Mouse (Mus musculus): ENCODE data around the gene Sympk. TPM values are rescaled to one million over a fixed set of nuclear protein-coding genes. Genes with fewer than 3 reads are reported as not detected.

Gene Sympk
- polyA plus RNA-seq, 1 experiment from 2014 or later: 10.4 TPM

DNA sequence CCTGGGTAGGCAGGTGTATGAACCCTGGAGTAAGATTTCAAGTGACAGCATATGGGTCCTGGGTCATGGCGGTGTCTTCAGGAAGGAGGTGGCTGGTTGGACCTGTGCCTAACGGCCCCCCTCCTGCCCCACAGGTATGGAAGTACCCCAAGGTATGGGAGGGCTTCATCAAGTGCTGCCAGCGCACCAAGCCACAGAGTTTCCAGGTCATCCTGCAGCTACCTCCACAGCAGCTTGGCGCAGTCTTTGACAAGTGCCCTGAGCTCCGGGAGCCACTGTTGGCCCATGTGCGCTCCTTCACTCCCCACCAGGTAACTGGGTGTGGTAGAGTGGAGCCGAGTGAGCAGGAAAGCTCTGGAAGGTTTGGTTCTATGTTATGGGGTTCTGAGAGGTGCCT lies 29.0 kb downstream of the Sympk start:
- Histone ChIP-seq H3K4me3 (ENCODE audit: low read depth, low read length) (no peak overlapping the region), H3K36me3 (ENCODE audit: insufficient read depth, low read length) (0 out of 2 replicates have a peak, but pooled peaks cover 10% of the 10 kb centered on the region), H3K9ac (replicated peaks; ENCODE audit: low read depth) (no peak overlapping the region), H3K27ac (ENCODE audit: low read length) (no peak overlapping the region), H3K27me3 (replicated peaks; ENCODE audit: insufficient read depth, low read length) (no peaks in the 10 kb centered on the region), H3K4me1 (ENCODE audit: insufficient read depth, low read depth, low read length) (no peaks in the 10 kb centered on the region), H3K4me2 (replicated peaks; ENCODE audit: low read depth, low read length) (no peak overlapping the region), H3K9me3 (ENCODE audit: low read length) (no peaks in the 10 kb centered on the region)
- ATAC-seq (no peak), DNase-seq (ENCODE audit: low spot score) (no peak)
- TF ChIP-seq CTCF (IDR thresholded peaks at IDR 0.05): no peak
- no peak for TF ChIP-seq EP300 (IDR thresholded peaks at IDR 0.05)
- WGBS: 93% methylated on average over 7 of the region's 7 CpGs

DNA sequence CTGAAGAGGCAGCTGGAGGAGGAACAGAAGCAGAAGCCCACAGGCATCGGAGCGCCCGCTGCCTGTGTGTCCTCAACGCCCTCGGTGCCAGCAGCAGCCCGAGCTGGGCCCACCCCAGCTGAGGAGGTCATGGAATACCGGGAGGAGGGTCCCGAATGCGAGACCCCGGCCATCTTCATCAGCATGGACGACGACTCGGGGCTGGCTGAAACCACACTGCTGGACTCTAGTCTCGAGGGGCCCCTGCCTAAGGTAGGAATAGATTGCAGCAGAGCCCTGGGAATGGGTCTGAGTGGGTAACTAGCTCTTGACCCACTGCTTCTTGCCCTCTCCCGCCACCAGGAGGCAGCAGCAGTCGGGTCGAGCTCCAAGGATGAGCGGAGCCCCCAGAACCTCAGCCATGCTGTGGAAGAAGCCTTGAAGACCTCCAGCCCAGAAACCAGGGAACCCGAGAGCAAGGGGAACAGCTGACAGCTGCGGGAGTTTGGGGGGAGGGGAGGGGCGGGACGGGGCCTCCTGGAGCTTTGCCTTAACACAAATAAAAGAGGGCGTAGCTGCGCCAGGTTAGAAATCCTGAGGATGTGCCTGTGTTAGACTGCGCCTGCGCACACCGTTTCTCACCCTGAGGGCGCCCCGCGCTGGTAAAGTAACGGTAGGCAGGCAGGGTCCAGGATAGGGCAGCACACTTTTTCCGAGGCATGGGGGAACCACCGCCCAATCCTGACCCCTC lies 30.0 kb downstream of the Sympk start, which contains the start of gene Rsph6a:
Gene Rsph6a (plus strand): TSS at position 644 of the 730 bp plus-strand sequence.
- no peaks in the 10 kb centered on the region for H3K27me3 ChIP-seq (replicated peaks; ENCODE audit: insufficient read depth, low read length)
- no peak within 1 kb of the TSS for H3K4me3 ChIP-seq (ENCODE audit: low read depth, low read length)
- no peak within 1 kb of the TSS for H3K27ac ChIP-seq (ENCODE audit: low read length)
- H3K9ac ChIP-seq (replicated peaks; ENCODE audit: low read depth): no peak within 1 kb of the TSS
- ATAC-seq (peak; percentile 36), DNase-seq (ENCODE audit: low spot score) (peak; percentile 38)
- no peak within 1 kb of the TSS for H3K4me2 ChIP-seq (replicated peaks; ENCODE audit: low read depth, low read length)
- WGBS: 35% methylated on average over 33 of the region's 33 CpGs
- no peaks in the 10 kb centered on the region for H3K9me3 ChIP-seq (ENCODE audit: low read length)
- H3K36me3 ChIP-seq (ENCODE audit: insufficient read depth, low read length): 0 out of 2 replicates have a peak, but pooled peaks cover 10% of the 10 kb centered on the region
- H3K4me1 ChIP-seq (ENCODE audit: insufficient read depth, low read depth, low read length): no peaks in the 10 kb centered on the region
- TF ChIP-seq EP300 (IDR thresholded peaks at IDR 0.05) (no peak), CTCF (IDR thresholded peaks at IDR 0.05) (peak; percentile 71)

DNA sequence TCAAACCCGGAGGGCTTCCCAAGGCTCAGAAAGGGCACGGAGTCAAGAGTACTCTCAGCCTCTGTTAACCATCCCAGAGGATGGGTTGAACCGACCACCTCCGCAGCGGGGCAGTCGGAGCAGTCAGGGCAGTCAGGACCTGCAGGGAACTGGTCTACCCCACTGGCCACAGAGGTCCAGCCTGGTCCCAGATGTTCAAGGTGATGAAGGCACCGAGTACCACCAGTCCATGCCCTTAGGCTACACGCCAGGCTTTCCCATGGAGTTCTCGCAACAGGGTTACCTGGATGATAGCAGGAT lies 30.6 kb downstream of the Sympk start:
- Histone ChIP-seq H3K9me3 (ENCODE audit: low read length) (no peaks in the 10 kb centered on the region), H3K36me3 (ENCODE audit: insufficient read depth, low read length) (0 out of 2 replicates have a peak, but pooled peaks cover 10% of the 10 kb centered on the region), H3K4me3 (ENCODE audit: low read depth, low read length) (no peak overlapping the region), H3K4me2 (replicated peaks; ENCODE audit: low read depth, low read length) (no peak overlapping the region), H3K27me3 (replicated peaks; ENCODE audit: insufficient read depth, low read length) (no peaks in the 10 kb centered on the region), H3K9ac (replicated peaks; ENCODE audit: low read depth) (no peak overlapping the region), H3K4me1 (ENCODE audit: insufficient read depth, low read depth, low read length) (no peaks in the 10 kb centered on the region), H3K27ac (ENCODE audit: low read length) (no peak overlapping the region)
- no peak for DNase-seq (ENCODE audit: low spot score)
- ATAC-seq: no peak
- 73% methylated on average over 9 of the region's 9 CpGs for WGBS
- TF ChIP-seq CTCF (IDR thresholded peaks at IDR 0.05): no peak
- TF ChIP-seq EP300 (IDR thresholded peaks at IDR 0.05): no peak

GRCm38 (mm10) chr7:19055108-19055507 lies 30.9 kb downstream of the Sympk start:
- Histone ChIP-seq H3K4me2 (replicated peaks; ENCODE audit: low read depth, low read length) (no peak overlapping the region), H3K27ac (ENCODE audit: low read length) (no peak overlapping the region), H3K9ac (replicated peaks; ENCODE audit: low read depth) (no peak overlapping the region), H3K4me1 (ENCODE audit: insufficient read depth, low read depth, low read length) (no peaks in the 10 kb centered on the region), H3K36me3 (ENCODE audit: insufficient read depth, low read length) (0 out of 2 replicates have a peak, but pooled peaks cover 10% of the 10 kb centered on the region), H3K9me3 (ENCODE audit: low read length) (no peaks in the 10 kb centered on the region), H3K27me3 (replicated peaks; ENCODE audit: insufficient read depth, low read length) (no peaks in the 10 kb centered on the region), H3K4me3 (ENCODE audit: low read depth, low read length) (no peak overlapping the region)
- no peak for TF ChIP-seq CTCF (IDR thresholded peaks at IDR 0.05)
- no peak for TF ChIP-seq EP300 (IDR thresholded peaks at IDR 0.05)
- 85% methylated on average over 8 of the region's 8 CpGs for WGBS
- DNase-seq (ENCODE audit: low spot score): no peak
- no peak for ATAC-seq

DNA sequence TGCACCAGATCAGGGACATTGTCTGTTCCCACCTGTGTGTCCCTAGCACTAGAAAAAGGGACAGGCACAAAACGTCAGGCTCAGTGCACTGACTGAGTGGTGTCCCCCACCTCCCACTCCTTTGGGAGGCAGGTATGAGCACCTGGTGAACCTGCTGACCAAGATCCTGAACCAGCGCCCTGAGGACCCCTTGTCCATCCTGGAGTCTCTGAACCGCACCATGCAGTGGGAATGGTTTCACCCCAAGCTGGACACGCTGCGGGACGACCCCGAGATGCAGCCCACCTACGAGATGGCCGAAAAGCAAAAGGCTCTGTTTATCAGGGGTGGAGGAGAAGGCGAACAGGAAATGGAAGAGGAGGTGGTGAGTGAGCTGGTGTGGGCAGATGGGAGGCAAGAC lies 33.2 kb downstream of the Sympk start:
- 71% methylated on average over 10 of the region's 10 CpGs for WGBS

GRCm38 (mm10) chr7:19065896-19066295 lies 41.7 kb downstream of the Sympk start:
- H3K9me3 ChIP-seq (ENCODE audit: low read length): no peaks in the 10 kb centered on the region
- DNase-seq (ENCODE audit: low spot score) (no peak), ATAC-seq (no peak)
- no peaks in the 10 kb centered on the region for H3K36me3 ChIP-seq (ENCODE audit: insufficient read depth, low read length)
- no peaks in the 10 kb centered on the region for H3K4me1 ChIP-seq (ENCODE audit: insufficient read depth, low read depth, low read length)
- no peak overlapping the region for H3K27ac ChIP-seq (ENCODE audit: low read length)
- H3K9ac ChIP-seq (replicated peaks; ENCODE audit: low read depth): no peak overlapping the region
- WGBS: 52% methylated on average over 13 of the region's 13 CpGs
- peaks cover 10% of the 10 kb centered on the region for H3K27me3 ChIP-seq (replicated peaks; ENCODE audit: insufficient read depth, low read length)
- no peak overlapping the region for H3K4me2 ChIP-seq (replicated peaks; ENCODE audit: low read depth, low read length)
- TF ChIP-seq CTCF (IDR thresholded peaks at IDR 0.05): no peak
- TF ChIP-seq EP300 (IDR thresholded peaks at IDR 0.05): no peak
- H3K4me3 ChIP-seq (ENCODE audit: low read depth, low read length): no peak overlapping the region

More for the DNA sequence above, 33.2 kb downstream of the Sympk start:
- Histone ChIP-seq H3K4me3 (ENCODE audit: low read depth, low read length) (no peak overlapping the region), H3K4me2 (replicated peaks; ENCODE audit: low read depth, low read length) (no peak overlapping the region), H3K27ac (ENCODE audit: low read length) (no peak overlapping the region), H3K9me3 (ENCODE audit: low read length) (no peaks in the 10 kb centered on the region), H3K27me3 (replicated peaks; ENCODE audit: insufficient read depth, low read length) (no peaks in the 10 kb centered on the region), H3K4me1 (ENCODE audit: insufficient read depth, low read depth, low read length) (no peaks in the 10 kb centered on the region), H3K9ac (replicated peaks; ENCODE audit: low read depth) (no peak overlapping the region), H3K36me3 (ENCODE audit: insufficient read depth, low read length) (no peaks in the 10 kb centered on the region)
- ATAC-seq (no peak), DNase-seq (ENCODE audit: low spot score) (no peak)
- TF ChIP-seq EP300 (IDR thresholded peaks at IDR 0.05) (no peak), CTCF (IDR thresholded peaks at IDR 0.05) (no peak)

All from lung, postnatal 0 days (tissue).